Mouse (Mus musculus) liver, adult 2 months (tissue): ENCODE data around the gene Gm47283.
"Not testable (repeated sequence)": the region's sequence is repeated elsewhere in the genome, so short reads cannot be mapped to it uniquely, and the experiment has no call there.

Source experiments
- CTCF ChIP-seq: fragments of 200-500 bp; IDR thresholded peaks from 2 replicates; pipeline ENCODE4 v1.5.1; 2011; ENCODE audit warnings: low read depth, low read length, control low read depth
- POLR2A ChIP-seq: fragments of 200-500 bp; IDR thresholded peaks from 2 replicates; pipeline ENCODE4 v1.6.1; 2011; ENCODE audit warnings: low read length, control low read depth; ENCODE audit not compliant: insufficient read depth; ENCODE audit errors: extremely low read depth

DNA sequence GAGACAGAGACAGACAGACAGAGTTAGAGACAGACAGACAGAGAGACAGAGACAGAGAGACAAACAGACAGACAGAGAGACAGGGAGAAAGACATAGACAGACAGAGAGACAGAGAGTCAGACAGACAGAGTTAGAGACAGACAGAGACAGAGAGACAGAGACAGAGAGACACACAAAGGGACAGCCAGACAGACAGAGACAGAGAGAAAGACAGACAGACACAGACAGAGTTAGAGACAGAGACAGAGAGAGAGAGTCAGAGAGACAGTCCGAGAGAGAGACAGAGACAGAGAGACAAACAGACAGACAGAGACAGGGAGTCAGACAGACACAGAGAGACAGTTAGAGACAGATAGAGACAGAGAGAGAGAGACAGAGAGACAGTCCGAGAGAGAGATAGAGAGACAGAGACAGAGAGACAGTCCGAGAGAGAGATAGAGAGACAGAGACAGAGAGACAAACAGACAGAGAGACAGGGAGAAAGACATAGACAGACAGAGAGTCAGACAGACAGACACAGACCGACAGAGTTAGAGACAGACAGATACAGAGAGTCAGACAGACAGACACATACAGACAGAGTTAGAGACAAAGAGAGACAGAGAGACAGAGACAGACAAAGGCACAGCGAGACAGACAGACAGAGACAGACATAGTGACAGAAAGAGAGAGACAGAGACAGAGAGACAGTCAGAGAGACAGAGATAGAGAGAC lies 49.2 kb upstream of the Gm47283 start:
- not testable (repeated sequence) for TF ChIP-seq CTCF, POLR2A
